8 mouse cellular contexts compared by ENCODE assay signal in genomic region chr12:109402226-109402625, GRCm38 (mm10). TPM values are rescaled to one million over a fixed set of nuclear protein-coding genes. Genes with fewer than 3 reads are reported as not detected.
DNase-seq lines count a peak whose midpoint lies in the region; ATAC-seq lines count a peak whose summit lies in the region.

No protein-coding gene starts in this region.

- peak; percentile 40 for DNase-seq in adrenal gland, postnatal 25 days
- DNase-seq in adrenal gland, adult 2 months, result no peak
- DNase-seq in ovary, postnatal 14 days (ENCODE audit: low spot score), result peak; percentile 46
- no peak for DNase-seq in ovary, adult 18-20 months (ENCODE audit: low spot score)
- DNase-seq in testis, postnatal 14 days (ENCODE audit: low spot score), result peak; percentile 36
- no peak for DNase-seq in layer of hippocampus, adult 8-10 months (ENCODE audit: low spot score in 2 of 2)
- DNase-seq in right cerebral cortex, postnatal 14 days, result no peak

- H3K27me3 ChIP-seq in limb, embryonic 12.5 days, result peaks cover 21% of the 10 kb centered on the region

- 35% methylated on average over 9 of the region's 9 CpGs for WGBS in limb, embryonic 12.5 days

- H3K4me2 ChIP-seq in limb, embryonic 12.5 days, result no peak overlapping the region

- no peaks in the 10 kb centered on the region for H3K36me3 ChIP-seq in limb, embryonic 12.5 days

- ATAC-seq in limb, embryonic 12.5 days (ENCODE audit: insufficient number of reproducible peaks, insufficient read depth, low FRiP score, low TSS enrichment, low read depth), result 0 out of 2 replicates have a peak, but pooled peaks have one; percentile 12

- no peak overlapping the region for H3K4me3 ChIP-seq in limb, embryonic 12.5 days (replicated peaks)

- H3K9me3 ChIP-seq in limb, embryonic 12.5 days, result no peaks in the 10 kb centered on the region

- H3K9ac ChIP-seq in limb, embryonic 12.5 days (replicated peaks), result no peak overlapping the region

- H3K4me1 ChIP-seq in limb, embryonic 12.5 days (replicated peaks), result peaks cover 63% of the 10 kb centered on the region

- peak overlapping the region; percentile 75 for H3K27ac ChIP-seq in limb, embryonic 12.5 days

RNA-seq across cellular contexts. Expression of gene Dlk1, which starts 50.4 kb away (rescaled TPM):
- total RNA-seq in adrenal gland, postnatal 25 days (2021), result 592 and 648 TPM in 2 replicates
- total RNA-seq in adrenal gland, adult 2 months (2021), result 100 to 1,000 TPM; 623 to 917 TPM
- 1,239 and 1,424 TPM in 2 replicates for polyA plus RNA-seq in adrenal gland, adult 2 months (2012; rRNA removed)
- 120 and 148 TPM in 2 replicates for polyA plus RNA-seq in limb, embryonic 12.5 days (2016; fragmentation: Nextera tagmentation; extraction: Ambion mirVana)
- total RNA-seq in layer of hippocampus, adult 8-10 months (2022), result 10 to 100 TPM in 1 of 4 experiments, 1 to 10 TPM in 3; 6.6 to 10.6 (median 7.2) TPM

Comparison
In these comparisons a context has a peak if more than half of its experiments do, and no peak if none do; other contexts are left out.
1. DNase-seq: peak in adrenal gland, postnatal 25 days (single experiment), ovary, postnatal 14 days (single experiment) and testis, postnatal 14 days (single experiment); none in adrenal gland, adult 2 months (single experiment), ovary, adult 18-20 months (single experiment), layer of hippocampus, adult 8-10 months (0 of 2) and right cerebral cortex, postnatal 14 days (single experiment).
2. RNA of gene Dlk1, which starts 50.4 kb away (total RNA-seq): 623 to 917 TPM in adrenal gland, adult 2 months and 592 to 648 TPM in adrenal gland, postnatal 25 days; 6.6 to 10.6 TPM in layer of hippocampus, adult 8-10 months; every median in the first group is over 10 times any median in the second.